Mouse (Mus musculus) mature B cell (primary cell): Measurements from ENCODE around the gene Mybbp1a.
"Not testable (repeated sequence)": the region's sequence is repeated elsewhere in the genome, so short reads cannot be mapped to it uniquely, and the experiment has no call there.

Experiments used
- in situ Hi-C: fragments of 300-500 bp; cut with MboI; formaldehyde crosslinking; loops from 2 replicates; pipeline ENCODE4 v1.14.3; 2019

The Mybbp1a gene

DNA sequence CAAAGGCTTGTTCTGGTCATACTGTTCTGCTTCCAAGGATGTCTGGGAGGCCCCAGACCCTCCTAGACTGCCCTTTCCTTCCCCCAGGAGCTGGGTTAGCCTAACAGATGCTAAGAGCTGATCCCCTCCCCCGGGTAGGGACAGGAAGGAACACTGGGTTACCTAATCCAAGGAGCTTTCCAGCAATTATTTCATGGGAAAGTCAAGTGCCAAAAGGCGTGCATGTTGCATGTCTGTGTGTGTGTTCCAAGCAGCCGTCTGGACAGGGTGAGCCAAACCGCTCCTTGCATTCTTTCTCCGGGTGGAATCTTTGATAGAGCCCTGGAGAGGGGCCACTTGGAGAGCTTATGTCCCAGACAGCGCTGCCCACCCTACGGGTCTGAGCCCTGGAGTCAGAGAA lies 28.1 kb upstream of the Mybbp1a start:
- in situ Hi-C loops = no loop called here

DNA sequence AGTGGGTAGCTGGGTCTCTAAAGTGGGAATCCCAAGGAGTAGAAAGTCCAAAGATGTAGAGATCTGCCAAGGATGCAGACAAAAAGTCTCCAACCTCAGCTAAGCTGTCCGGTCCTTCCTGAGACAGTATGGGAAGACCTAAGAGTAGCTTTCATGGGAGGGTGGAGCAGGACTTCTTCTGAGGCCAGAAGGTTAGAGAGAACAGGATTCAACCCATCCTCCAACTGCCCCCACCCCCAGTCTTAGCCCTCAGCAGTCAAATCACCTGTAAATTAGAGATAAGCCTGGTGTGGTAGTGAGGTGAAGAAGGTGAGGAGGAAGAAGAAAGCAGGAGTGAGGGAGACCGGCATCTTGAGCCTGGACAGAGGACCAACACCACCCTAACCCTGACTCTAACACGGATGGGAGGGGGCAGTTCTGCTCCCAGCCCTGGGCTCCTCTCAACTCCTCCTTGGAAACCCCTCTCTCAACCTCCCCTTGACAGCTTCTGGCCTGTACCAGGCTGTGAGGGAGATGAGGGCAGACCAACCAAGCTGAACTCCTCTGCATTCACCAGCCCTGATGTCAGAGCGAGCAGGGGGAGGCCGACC lies 27.5 kb upstream of the Mybbp1a start:
- in situ Hi-C loops = no loop called here

DNA sequence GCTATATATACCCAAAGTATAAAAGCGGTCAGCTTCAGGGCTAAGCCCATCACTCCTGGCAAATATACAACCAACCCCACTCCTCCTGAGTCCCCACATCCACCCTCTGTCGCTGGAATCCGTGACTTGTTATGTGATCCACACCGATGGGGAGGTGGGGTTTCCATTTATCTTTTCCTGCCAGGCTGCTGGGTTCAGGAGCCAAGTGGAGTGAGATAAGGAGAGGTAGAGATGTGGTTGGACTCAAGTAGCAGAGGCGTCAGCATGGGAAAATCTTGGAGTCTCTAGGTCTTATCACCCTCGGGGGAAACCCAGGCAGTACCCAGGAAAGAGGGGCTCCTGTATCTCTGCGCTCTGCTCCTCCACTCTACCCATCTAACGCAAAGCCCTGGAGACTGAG lies 26.0 kb upstream of the Mybbp1a start:
- in situ Hi-C loops = no loop called here

DNA sequence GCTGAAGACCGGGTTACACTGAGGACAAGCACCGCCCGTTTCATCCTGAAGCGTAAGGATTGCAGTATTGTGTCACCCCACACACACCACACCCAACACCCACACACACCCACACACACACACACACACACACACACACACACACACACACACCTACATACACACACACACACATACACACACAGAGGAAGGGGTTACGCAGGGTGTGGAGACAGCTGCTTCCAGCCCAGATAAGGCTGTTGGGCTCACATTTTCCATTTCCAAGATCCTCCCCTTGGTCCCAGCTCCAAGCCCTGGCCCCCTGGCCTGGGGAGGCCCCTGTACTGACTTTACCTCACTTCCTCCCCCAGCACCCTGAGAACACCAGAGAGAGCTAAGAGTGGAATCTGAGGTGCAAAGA lies 24.5 kb upstream of the Mybbp1a start:
- in situ Hi-C loops = no loop called here

DNA sequence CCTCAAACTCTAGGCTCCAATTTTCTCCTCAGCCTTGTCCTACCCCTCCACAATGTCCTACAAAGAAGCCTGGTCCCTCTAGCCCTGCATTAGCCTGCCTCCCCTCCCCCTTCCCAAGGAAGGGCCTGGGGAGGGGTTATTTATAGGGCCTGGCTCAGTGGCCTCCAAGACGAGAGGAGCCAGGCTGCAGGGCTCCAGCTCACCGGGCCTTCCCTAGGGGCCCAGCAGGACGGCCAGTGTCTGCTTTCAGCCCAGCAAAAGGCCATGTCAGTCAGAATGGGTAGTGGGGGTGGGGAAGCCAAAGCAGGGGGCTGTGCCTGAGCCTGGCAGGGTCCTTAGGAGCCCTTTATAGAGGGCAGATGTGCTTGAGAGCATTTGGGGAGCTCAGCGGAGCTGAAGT lies 23.8 kb upstream of the Mybbp1a start:
- in situ Hi-C loops = no loop called here

DNA sequence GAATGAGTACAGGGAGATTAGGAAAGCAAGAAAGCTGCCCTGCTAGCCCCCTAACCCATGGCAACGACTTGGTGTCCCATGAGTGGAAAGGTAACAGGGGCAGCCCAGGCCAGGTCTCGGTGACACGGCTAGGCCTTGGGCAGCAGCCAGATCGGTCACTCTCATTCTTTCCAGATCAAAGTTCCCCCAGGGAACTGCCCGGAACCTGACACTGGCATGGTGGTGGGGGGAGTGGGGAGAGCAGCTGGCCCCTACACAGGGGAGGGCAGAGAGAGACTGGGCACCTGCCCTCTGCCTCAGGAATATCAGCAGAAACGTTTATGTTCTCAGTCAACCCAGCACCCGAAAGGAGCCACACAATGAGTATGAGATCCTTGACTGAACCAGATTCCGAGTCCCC lies 22.9 kb upstream of the Mybbp1a start:
- in situ Hi-C loops = no loop called here

DNA sequence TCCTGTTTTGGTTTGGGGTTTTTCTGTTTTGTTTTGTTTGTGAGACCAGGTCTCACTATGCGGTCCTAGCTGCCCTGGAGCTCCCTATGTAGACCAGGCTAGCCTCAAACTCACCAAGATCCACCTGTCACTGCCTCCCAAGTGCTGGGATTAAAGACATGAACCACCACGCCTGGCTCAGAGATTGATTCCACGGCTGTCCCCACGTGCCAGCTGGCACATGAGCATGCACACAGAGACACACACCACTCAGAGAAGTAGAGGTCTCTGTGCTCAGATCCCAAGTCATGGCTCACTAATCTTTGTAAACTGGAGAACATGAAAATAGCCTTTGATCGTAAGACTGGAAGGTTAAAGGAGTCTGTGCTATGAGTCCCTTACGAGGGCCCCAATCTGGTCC lies 22.1 kb upstream of the Mybbp1a start:
- in situ Hi-C loops = no loop called here

DNA sequence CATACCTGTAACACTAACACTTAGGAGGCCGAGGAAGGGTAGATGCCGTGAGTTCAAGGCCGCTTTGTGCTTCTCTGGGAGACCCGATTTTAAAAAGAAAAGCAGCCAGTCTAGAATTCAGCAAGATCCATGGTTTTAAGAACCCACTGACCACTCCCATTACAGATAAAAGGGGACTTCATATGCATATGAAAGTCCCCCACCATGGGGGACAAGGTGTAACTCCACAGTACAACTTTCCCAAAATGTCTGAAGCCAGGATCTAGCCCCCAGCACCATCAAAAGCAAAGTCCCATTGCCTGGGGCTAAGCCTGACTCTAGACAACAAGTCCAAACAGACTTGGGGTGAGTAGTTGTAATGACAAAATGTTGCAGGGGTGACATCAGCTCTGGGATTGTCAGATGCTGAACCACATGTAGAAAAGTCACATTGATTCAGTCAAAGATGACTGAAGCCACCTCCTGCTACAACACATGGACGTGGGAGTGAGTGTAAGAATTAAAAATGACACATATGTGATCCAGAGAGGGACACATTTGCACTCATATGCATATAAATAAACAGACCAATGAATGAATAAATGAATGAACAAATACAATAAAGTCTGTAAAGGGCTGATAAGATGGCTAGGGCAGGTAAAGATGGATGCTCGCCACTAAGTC lies 20.6 kb upstream of the Mybbp1a start:
- in situ Hi-C loops = no loop called here

DNA sequence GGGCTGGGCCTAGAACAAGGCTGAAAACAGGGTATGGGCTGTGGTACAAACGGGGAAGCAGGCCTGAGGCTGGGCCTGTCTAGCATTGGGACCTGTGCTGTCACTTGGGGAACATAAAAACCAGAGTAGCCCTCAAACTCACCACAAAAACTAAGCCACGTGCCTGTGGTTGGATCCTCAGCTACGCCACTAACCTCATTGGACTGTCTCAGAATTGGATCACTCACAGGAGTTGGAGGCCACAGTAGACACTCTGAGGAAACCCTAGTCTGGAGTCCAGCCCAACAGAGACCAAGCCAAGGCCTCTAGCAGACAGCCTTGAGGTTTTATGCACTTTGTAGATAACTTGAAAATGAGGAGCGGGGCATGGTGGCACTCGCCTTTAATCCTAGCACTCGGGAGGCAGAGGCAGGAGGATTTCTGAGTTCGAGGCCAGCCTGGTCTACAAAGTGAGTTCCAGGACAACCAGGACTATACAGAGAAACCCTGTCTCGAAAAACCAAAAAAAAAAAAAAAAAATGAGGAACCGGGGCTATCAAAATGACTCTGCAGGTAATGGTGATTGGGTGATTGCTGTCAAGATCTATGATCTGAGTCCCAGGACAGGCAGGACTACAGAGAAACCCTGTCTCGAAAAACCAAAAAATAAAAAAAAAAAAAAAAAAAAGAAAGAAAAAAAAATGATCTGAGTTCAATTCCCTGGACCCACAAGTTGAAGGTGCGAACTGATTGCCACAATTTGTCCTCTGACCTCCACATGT lies 19.5 kb upstream of the Mybbp1a start:
- in situ Hi-C loops = no loop called here

DNA sequence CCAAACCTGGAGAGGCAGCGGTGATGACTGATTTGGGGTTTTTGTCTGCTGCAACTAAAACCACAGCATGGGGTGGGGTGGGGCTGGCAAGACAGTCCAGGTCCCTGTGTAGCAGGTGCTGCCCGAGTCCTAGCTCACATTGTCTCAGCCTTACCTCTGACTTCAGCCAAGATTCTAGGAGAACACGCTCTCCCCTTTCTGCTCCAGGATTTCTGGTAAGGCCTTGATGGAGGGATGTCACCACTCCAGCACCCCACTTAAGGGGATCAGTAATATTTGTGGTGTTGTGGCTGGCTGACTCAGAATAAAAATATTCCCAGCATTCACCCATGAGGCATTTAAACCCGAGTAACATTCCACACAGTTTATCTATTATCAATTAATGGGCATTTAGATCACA lies 17.5 kb upstream of the Mybbp1a start:
- in situ Hi-C loops = no loop called here

DNA sequence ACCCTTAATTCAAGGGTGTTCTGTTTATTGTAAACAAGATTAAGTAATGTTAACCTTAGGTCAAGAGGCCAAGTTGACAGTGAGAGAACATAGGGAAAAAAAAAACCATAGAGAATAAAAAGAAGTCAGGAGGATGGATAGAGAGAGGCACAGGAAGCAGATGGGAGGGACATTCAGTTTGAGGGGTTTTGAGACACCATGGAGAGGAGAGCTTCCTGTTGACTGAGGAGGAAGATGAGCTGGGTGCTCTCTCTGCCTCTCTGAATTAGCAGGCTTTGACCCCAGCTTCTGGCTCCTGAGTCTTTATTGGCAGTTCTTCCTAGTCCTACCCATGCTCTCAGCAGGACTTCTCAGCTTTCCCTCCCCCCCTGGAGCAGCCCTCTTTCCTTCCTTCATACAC lies 16.0 kb upstream of the Mybbp1a start:
- in situ Hi-C loops = no loop called here

DNA sequence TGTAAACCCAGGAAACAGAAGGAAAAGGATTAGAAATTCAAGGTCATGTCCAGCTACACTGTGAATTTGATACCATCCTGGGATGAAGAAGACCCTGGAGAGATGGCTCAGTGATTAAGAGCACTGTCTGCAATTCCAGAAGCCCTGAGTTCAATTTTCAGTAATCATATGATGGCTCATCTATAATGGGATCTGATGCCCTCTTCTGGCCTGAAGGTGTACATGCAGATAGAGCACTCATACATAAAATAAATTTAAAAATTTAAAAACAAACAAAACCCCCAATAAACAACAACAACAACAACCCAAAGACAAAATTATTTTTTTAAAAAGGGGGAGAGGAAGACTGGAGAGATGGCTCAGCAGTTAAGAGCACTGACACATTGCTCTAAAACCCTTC lies 14.3 kb upstream of the Mybbp1a start:
- in situ Hi-C loops = no loop called here

DNA sequence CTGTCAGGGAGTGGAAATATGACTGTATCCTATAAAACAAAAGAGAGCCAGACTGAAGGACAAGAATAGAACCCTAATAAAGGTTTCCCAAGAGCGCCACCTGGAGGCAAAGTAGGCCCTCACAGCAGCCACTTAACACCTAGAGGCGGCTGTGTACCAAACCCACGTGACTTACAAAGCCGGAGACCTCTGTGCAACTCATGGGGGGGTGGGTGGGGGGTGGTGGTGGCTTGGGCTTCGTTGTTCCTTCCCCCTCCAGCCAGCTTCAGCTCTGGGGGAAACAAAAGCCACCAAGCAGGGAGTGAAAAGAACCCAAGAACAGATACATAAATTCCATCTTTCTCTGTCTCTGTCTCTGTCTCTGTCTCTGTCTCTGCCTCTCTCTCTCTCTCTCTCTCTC lies 12.5 kb upstream of the Mybbp1a start:
- in situ Hi-C loops = no loop called here

DNA sequence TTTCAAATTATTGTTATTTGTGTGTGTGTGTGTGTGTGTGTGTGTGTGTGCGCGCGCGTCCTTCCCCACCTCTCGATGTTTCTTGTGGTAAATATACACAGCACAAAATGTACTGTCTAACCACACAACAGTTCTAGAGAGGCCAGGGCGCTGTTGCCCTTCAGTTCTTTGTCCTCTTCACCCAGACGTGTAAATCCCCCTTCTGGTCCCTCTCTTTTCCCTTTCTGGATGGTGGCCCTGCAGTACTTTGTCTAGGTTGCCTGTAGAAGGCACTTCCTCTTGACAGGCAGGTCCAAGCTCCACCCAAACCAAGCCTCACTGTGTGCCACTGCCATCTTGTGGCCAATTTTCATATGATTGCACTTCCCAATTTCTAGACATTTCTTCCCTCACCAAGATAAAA lies 11.9 kb upstream of the Mybbp1a start:
- in situ Hi-C loops = no loop called here

DNA sequence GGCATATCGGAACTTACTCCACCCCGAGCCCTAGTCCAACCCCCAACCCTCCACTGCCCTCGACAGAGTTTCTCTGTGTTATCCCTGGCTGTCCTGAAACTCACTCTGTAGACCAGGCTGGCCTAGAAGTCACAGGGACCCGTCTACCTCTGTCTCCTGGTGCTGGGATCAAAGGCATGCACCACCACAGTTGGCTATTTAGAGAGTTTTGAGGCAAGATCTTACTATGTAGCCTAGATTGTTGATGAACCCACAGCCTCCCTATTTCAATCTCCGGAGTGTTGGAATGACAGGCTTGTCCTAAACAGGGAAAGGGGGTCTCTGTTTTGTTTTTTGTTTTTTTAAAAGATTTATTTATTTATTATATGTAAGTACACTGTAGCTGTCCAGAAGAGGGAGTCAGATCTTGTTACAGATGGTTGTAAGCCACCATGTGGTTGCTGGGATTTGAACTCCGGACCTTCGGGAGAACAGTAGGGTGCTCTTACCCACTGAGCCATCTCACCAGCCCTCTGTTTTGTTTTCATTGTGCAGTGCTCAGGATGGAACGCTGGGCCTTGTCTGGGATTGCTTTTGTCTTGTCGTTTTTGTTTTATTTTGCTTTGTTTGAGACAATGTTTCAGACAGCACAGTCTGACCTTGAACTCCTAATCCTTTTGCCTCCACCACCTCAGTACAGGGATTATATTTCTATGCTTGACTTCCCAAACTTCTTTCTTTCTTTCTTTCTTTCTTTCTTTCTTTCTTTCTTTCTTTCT lies 10.7 kb upstream of the Mybbp1a start:
- in situ Hi-C loops = not testable (repeated sequence)

DNA sequence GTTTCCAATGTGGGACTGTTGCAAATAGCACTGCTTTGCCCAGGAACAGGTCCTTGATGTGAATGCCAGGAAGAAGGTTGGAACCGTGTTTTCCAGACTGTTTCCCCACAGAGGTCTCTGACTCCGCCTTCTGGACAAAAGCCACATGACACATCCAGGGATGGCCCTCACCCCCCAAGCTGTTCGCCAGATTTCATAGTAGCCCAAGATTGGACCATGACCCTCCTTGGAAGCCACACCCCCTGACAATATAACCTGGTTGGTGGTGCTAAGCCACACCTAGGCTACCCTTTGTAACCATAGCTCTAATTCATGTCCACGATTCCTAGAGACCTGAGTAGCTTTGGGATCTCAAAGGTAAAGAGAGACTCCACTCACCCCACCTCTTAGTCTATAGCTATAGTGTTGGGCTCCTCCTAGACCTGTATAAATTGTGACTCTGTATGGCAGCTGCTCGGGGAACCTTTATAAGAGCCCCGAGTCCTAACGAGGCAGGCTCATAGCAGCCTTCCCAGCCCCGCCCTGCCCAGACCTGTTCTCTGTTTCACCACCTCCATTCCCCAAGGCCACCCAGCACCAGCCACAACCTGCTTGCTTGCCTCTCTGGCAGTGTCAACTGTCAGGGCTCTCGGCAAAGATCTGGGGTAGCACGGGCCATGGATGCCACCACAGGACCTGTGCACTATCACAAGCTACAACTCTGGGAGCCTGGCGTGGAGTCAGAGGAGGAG lies 6.0 kb upstream of the Mybbp1a start, which contains the start of gene Ggt6:
Ggt6 (plus strand) TSS at position 564 of the 731 bp plus-strand sequence.
- in situ Hi-C loops = no loop called here

DNA sequence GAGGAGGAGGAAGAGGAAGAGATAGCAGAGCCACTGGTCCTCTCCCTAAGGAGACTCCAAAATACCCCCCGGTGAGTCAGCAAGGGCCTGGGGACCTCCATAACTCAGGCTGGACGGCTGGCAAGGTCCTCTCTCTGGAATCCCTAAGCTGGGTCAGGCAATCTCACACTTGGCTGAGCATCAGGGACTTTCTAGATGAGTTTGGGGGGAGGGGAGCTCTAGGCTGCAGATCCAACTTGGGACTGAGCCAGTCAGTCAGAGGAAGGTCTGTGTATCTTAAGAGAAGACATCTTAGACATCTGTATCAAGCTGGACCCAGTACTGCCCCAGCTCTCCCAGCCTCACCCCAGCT lies 5.5 kb upstream of the Mybbp1a start:
- in situ Hi-C loops = no loop called here

DNA sequence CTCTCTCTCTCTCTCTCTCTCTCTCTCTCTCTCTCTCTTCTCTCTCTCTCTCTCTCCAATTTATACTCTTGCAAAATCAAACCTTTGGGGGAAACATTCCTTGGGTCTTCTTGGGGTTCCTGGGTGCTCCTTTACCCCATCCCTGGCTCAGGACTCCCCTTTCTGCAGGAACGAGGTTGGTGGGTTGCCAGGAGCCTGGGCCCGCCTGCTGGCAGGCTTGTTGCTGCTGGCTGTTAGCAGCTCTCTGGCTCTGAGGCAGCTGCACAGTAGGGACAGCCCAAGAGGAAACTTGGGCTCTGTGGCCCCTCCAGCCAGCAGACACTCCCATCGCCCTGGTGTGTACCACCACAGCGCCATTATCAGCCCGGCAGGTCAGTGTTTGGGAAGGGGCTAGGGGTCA lies 4.9 kb upstream of the Mybbp1a start:
- in situ Hi-C loops = no loop called here

DNA sequence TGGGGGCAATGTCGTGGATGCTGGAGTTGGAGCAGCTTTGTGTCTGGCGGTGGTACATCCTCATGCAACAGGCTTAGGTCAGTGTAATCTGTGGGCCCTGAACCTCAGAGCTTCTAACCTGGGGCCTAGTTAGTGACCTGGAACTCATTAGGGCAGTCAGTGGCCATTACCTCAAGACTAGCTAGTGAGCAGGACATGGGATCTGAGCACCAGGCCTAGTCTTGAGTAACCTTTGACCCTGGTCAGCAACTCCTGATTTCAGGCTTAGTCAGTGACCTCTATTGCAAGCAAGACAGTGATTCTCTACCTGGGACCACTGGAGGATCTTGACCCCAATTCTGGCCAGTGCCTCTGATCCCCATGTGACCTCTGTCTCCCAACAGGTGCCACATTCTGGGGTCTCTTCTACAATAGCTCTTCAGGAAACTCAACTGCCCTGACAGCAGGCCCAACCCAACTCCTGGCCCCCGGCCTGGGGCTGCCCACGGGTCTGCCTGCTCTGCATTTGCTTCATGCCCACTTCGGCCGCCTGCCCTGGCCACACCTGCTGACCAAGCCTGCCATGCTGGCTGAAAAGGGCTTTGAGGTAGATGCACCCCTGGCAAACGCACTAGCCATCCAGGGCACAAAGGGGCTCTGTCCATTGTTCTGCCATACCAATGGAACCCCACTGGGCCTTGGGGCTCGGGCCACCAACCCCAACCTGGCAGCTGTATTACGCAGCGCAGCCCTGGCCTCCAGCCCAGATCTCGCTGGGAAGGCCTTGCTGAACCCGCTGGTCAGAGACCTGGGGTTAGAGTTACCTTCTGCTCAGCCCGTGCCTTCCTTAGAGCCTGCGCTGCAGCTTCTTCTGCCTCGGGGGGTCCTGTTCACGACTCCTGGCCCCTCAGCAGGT lies 4.2 kb upstream of the Mybbp1a start:
- in situ Hi-C loops = no loop called here

DNA sequence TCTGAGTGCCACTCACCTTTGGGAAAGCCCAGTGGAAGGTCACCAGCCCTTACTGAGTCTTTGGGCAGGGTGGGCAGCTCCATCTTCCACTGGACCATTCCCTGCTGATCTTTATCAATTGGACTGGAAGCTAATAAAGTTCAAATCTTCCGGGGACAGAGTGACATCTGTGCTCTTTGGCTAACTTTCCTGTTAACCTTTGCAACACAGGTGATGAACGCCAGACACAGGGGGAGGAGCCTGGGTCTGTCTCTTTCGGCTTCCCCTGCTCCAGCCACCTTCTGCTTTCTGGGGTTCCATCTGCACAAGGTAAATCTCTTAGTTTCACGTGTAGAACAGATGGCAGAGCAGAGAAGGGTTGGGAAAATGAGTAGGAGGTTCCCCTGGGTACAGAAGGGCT lies 2.7 kb upstream of the Mybbp1a start:
- in situ Hi-C loops = no loop called here

DNA sequence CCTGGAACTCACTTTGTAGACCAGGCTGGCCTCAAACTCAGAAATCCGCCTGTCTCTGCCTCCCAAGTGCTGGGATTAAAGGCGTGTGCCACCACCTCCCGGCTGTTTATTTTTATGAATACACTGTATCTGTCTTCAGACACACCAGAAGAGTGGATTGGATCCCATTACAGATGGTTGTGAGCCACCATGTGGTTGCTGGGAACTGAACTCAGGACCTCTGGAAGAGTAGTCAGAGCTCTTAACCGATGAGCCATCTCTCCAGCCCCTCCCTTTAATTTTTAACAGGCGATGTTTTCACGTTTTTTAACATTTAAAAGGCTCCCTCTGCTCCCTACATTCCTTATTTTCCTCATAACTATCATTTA lies 574 bp upstream of the Mybbp1a start:
- in situ Hi-C loops = not testable (repeated sequence)
